Mouse (Mus musculus): ENCODE data around the gene Gm6309. TPM values are rescaled to one million over a fixed set of nuclear protein-coding genes. Genes with fewer than 3 reads are reported as not detected.
"Not testable (repeated sequence)": the region's sequence is repeated elsewhere in the genome, so short reads cannot be mapped to it uniquely, and the experiment has no call there.

Gene Gm6309
- polyA plus RNA-seq (2015; fragmentation: Nextera tagmentation; extraction: Ambion mirVana) = not detected in 2 replicates

GRCm38 (mm10) chr5:146170621-146171020, at the start of gene Gm6309:
Gene Gm6309 (minus strand): TSS chr5:146170721.
- not testable (repeated sequence) for H3K4me2 ChIP-seq (replicated peaks); H3K36me3 ChIP-seq; H3K27me3 ChIP-seq; H3K9ac ChIP-seq; H3K4me3 ChIP-seq (replicated peaks); H3K27ac ChIP-seq (replicated peaks); H3K9me3 ChIP-seq (replicated peaks); ATAC-seq (ENCODE audit: insufficient number of reproducible peaks, low FRiP score, low TSS enrichment, low read depth); H3K4me1 ChIP-seq
- 65% methylated on average over 2 of the region's 2 CpGs for WGBS

GRCm38 (mm10) chr5:146205537-146205936, 35.0 kb upstream of the Gm6309 start:
- Histone ChIP-seq H3K9ac (no peak overlapping the region), H3K4me2 (replicated peaks) (no peak overlapping the region), H3K4me3 (replicated peaks) (no peak overlapping the region), H3K27ac (replicated peaks) (no peak overlapping the region), H3K36me3 (peaks cover 80% of the 10 kb centered on the region), H3K9me3 (replicated peaks) (no peaks in the 10 kb centered on the region), H3K27me3 (no peaks in the 10 kb centered on the region), H3K4me1 (no peaks in the 10 kb centered on the region)
- 92% methylated on average over 5 of the region's 5 CpGs for WGBS
- no peak for ATAC-seq (ENCODE audit: insufficient number of reproducible peaks, low FRiP score, low TSS enrichment, low read depth)

- Histone ChIP-seq H3K4me2 (replicated peaks) (no peak overlapping the region), H3K9me3 (replicated peaks) (no peaks in the 10 kb centered on the region), H3K9ac (no peak overlapping the region), H3K27me3 (no peaks in the 10 kb centered on the region), H3K27ac (replicated peaks) (no peak overlapping the region), H3K4me1 (no peaks in the 10 kb centered on the region), H3K36me3 (peaks cover 70% of the 10 kb centered on the region), H3K4me3 (replicated peaks) (no peak overlapping the region)
- 81% methylated on average over 2 of the region's 2 CpGs for WGBS
- no peak for ATAC-seq (ENCODE audit: insufficient number of reproducible peaks, low FRiP score, low TSS enrichment, low read depth)
Observed at GRCm38 (mm10) chr5:146203921-146204320, 33.4 kb upstream of the Gm6309 start.

- Histone ChIP-seq H3K9me3 (replicated peaks) (no peaks in the 10 kb centered on the region), H3K27me3 (no peaks in the 10 kb centered on the region), H3K36me3 (peaks cover 37% of the 10 kb centered on the region), H3K4me2 (replicated peaks) (no peak overlapping the region), H3K4me1 (no peaks in the 10 kb centered on the region), H3K27ac (replicated peaks) (no peak overlapping the region), H3K9ac (no peak overlapping the region), H3K4me3 (replicated peaks) (no peak overlapping the region)
- no peak for ATAC-seq (ENCODE audit: insufficient number of reproducible peaks, low FRiP score, low TSS enrichment, low read depth)
- WGBS = 95% methylated on average over 6 of the region's 6 CpGs
Observed at GRCm38 (mm10) chr5:146200580-146200979, 30.1 kb upstream of the Gm6309 start.

GRCm38 (mm10) chr5:146199540-146199939, 29.0 kb upstream of the Gm6309 start:
- H3K9me3 ChIP-seq (replicated peaks) = no peaks in the 10 kb centered on the region
- H3K36me3 ChIP-seq = peaks cover 27% of the 10 kb centered on the region
- no peak overlapping the region for H3K9ac ChIP-seq
- H3K4me2 ChIP-seq (replicated peaks) = no peak overlapping the region
- no peak overlapping the region for H3K4me3 ChIP-seq (replicated peaks)
- ATAC-seq (ENCODE audit: insufficient number of reproducible peaks, low FRiP score, low TSS enrichment, low read depth) = no peak
- H3K27ac ChIP-seq (replicated peaks) = no peak overlapping the region
- H3K4me1 ChIP-seq = no peaks in the 10 kb centered on the region
- H3K27me3 ChIP-seq = no peaks in the 10 kb centered on the region
- WGBS = 85% methylated on average over 2 of the region's 2 CpGs

- no peak for ATAC-seq (ENCODE audit: insufficient number of reproducible peaks, low FRiP score, low TSS enrichment, low read depth)
- Histone ChIP-seq H3K9ac (no peak overlapping the region), H3K4me3 (replicated peaks) (no peak overlapping the region), H3K4me1 (no peaks in the 10 kb centered on the region), H3K36me3 (peaks cover 22% of the 10 kb centered on the region), H3K27ac (replicated peaks) (no peak overlapping the region), H3K4me2 (replicated peaks) (no peak overlapping the region), H3K9me3 (replicated peaks) (no peaks in the 10 kb centered on the region), H3K27me3 (no peaks in the 10 kb centered on the region)
Observed at GRCm38 (mm10) chr5:146199073-146199472, 28.6 kb upstream of the Gm6309 start.

GRCm38 (mm10) chr5:146193360-146193759, 22.8 kb upstream of the Gm6309 start:
- Histone ChIP-seq H3K27me3 (no peaks in the 10 kb centered on the region), H3K4me2 (replicated peaks) (no peak overlapping the region), H3K27ac (replicated peaks) (no peak overlapping the region), H3K9ac (no peak overlapping the region), H3K4me3 (replicated peaks) (no peak overlapping the region), H3K36me3 (no peaks in the 10 kb centered on the region), H3K4me1 (no peaks in the 10 kb centered on the region), H3K9me3 (replicated peaks) (no peaks in the 10 kb centered on the region)
- WGBS = 81% methylated on average over 8 of the region's 8 CpGs
- ATAC-seq (ENCODE audit: insufficient number of reproducible peaks, low FRiP score, low TSS enrichment, low read depth) = no peak

GRCm38 (mm10) chr5:146190501-146191269, 20.2 kb upstream of the Gm6309 start:
- H3K36me3 ChIP-seq = no peaks in the 10 kb centered on the region
- H3K4me1 ChIP-seq = no peaks in the 10 kb centered on the region
- H3K4me3 ChIP-seq (replicated peaks) = no peak overlapping the region
- H3K27me3 ChIP-seq = no peaks in the 10 kb centered on the region
- H3K9ac ChIP-seq = no peak overlapping the region
- WGBS = 51% methylated on average over 3 of the region's 3 CpGs
- no peak overlapping the region for H3K4me2 ChIP-seq (replicated peaks)
- ATAC-seq (ENCODE audit: insufficient number of reproducible peaks, low FRiP score, low TSS enrichment, low read depth) = no peak
- no peak overlapping the region for H3K27ac ChIP-seq (replicated peaks)
- H3K9me3 ChIP-seq (replicated peaks) = no peaks in the 10 kb centered on the region

GRCm38 (mm10) chr5:146190093-146190492, 19.6 kb upstream of the Gm6309 start:
- no peaks in the 10 kb centered on the region for H3K27me3 ChIP-seq
- no peaks in the 10 kb centered on the region for H3K4me1 ChIP-seq
- no peak overlapping the region for H3K4me2 ChIP-seq (replicated peaks)
- H3K9ac ChIP-seq = no peak overlapping the region
- WGBS = 64% methylated on average over 4 of the region's 4 CpGs
- H3K27ac ChIP-seq (replicated peaks) = no peak overlapping the region
- ATAC-seq (ENCODE audit: insufficient number of reproducible peaks, low FRiP score, low TSS enrichment, low read depth) = no peak
- H3K4me3 ChIP-seq (replicated peaks) = no peak overlapping the region
- H3K36me3 ChIP-seq = no peaks in the 10 kb centered on the region
- H3K9me3 ChIP-seq (replicated peaks) = no peaks in the 10 kb centered on the region

GRCm38 (mm10) chr5:146188712-146189111, 18.2 kb upstream of the Gm6309 start:
- no peaks in the 10 kb centered on the region for H3K36me3 ChIP-seq
- H3K4me3 ChIP-seq (replicated peaks) = no peak overlapping the region
- no peak overlapping the region for H3K27ac ChIP-seq (replicated peaks)
- H3K9me3 ChIP-seq (replicated peaks) = no peaks in the 10 kb centered on the region
- H3K27me3 ChIP-seq = no peaks in the 10 kb centered on the region
- no peak overlapping the region for H3K9ac ChIP-seq
- 82% methylated on average over 7 of the region's 7 CpGs for WGBS
- H3K4me1 ChIP-seq = no peaks in the 10 kb centered on the region
- H3K4me2 ChIP-seq (replicated peaks) = no peak overlapping the region
- ATAC-seq (ENCODE audit: insufficient number of reproducible peaks, low FRiP score, low TSS enrichment, low read depth) = no peak

GRCm38 (mm10) chr5:146188144-146188543, 17.6 kb upstream of the Gm6309 start:
- no peaks in the 10 kb centered on the region for H3K27me3 ChIP-seq
- no peaks in the 10 kb centered on the region for H3K4me1 ChIP-seq
- H3K9ac ChIP-seq = no peak overlapping the region
- no peaks in the 10 kb centered on the region for H3K9me3 ChIP-seq (replicated peaks)
- H3K36me3 ChIP-seq = no peaks in the 10 kb centered on the region
- no peak overlapping the region for H3K4me3 ChIP-seq (replicated peaks)
- H3K27ac ChIP-seq (replicated peaks) = no peak overlapping the region
- WGBS = 81% methylated on average over 1 of the region's 1 CpGs
- H3K4me2 ChIP-seq (replicated peaks) = no peak overlapping the region
- no peak for ATAC-seq (ENCODE audit: insufficient number of reproducible peaks, low FRiP score, low TSS enrichment, low read depth)

GRCm38 (mm10) chr5:146187441-146187840, 16.9 kb upstream of the Gm6309 start:
- not testable (repeated sequence) for H3K9me3 ChIP-seq (replicated peaks); H3K4me3 ChIP-seq (replicated peaks); H3K27ac ChIP-seq (replicated peaks); ATAC-seq (ENCODE audit: insufficient number of reproducible peaks, low FRiP score, low TSS enrichment, low read depth); H3K4me2 ChIP-seq (replicated peaks); H3K36me3 ChIP-seq; H3K9ac ChIP-seq; H3K27me3 ChIP-seq; H3K4me1 ChIP-seq
- WGBS = 25% methylated on average over 5 of the region's 5 CpGs

All from embryonic facial prominence, embryonic 15.5 days (tissue).